In the genomic region with DNA sequence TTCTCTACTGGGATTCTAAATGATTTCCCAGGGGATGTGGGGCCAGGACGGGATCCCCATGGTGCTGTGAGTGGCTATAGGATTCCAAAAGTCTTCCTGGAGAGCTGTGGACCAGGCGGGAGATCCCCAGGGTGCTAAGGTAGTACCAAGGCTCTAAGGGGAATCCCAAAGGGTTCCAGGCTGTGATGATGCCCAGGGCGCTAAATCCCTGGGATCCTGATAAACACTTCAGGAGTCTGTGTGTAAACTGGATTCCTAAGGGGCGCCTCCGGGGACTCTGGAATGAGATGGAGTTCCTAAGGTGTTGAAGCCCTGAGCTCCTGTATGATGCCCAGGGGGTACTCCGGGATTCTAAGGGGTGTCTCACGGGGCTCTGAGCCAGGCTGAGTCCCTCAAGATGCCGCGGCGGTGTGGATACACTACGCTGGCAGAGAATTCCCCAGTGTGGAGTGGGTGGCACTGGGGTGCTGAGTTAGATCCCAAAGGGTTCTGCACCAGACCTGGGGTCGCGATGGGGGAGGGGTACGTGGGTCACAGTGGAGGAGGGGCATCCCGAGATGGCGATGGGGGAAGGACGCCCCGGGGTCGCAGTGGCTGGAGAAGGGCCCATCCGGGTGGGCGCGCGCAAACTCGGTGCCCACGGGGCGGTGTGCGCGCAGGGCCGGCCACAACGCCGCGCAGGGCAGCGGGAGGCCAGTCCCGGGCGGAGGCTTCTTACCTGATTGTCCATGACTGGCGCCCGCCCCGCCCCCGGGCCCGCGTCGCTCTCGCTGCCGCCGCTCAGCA, we compare ENCODE assay signal across 8 mouse cellular contexts. TPM values are rescaled to one million over a fixed set of nuclear protein-coding genes. Genes with fewer than 3 reads are reported as not detected.
DNase-seq lines count a peak whose midpoint lies in the region; ATAC-seq and TF ChIP-seq lines count a peak whose summit lies in the region.

No protein-coding gene starts in this region.

- TF ChIP-seq CTCF in heart, postnatal 0 days (IDR thresholded peaks at IDR 0.05; ENCODE audit: low read depth): no peak

- peaks cover 10% of the 10 kb centered on the region for H3K4me1 ChIP-seq in heart, postnatal 0 days (ENCODE audit: control insufficient read depth, insufficient read depth)
- H3K4me1 ChIP-seq in liver, embryonic 13.5 days (replicated peaks): peaks cover 51% of the 10 kb centered on the region
- peaks cover 19% of the 10 kb centered on the region for H3K4me1 ChIP-seq in neural tube, embryonic 14.5 days (ENCODE audit: control insufficient read depth, insufficient read depth, low read length)

- peak overlapping the region; percentile 22 for H3K27ac ChIP-seq in heart, postnatal 0 days (ENCODE audit: low read depth)
- H3K27ac ChIP-seq in liver, embryonic 13.5 days: peak overlapping the region; percentile 74
- H3K27ac ChIP-seq in neural tube, embryonic 14.5 days (ENCODE audit: low read depth, low read length): peak overlapping the region; percentile 87

- WGBS in heart, postnatal 0 days: 4% methylated on average over 31 of the region's 45 CpGs
- 3% methylated on average over 44 of the region's 45 CpGs for whole genome bisulfite sequencing in liver, embryonic 13.5 days (ENCODE audit: insufficient replicate concordance)
- WGBS in neural tube, embryonic 14.5 days: 1% methylated on average over 35 of the region's 45 CpGs

- no peaks in the 10 kb centered on the region for H3K9me3 ChIP-seq in heart, postnatal 0 days (replicated peaks; ENCODE audit: control insufficient read depth, low read length)
- no peaks in the 10 kb centered on the region for H3K9me3 ChIP-seq in liver, embryonic 13.5 days (replicated peaks)
- H3K9me3 ChIP-seq in neural tube, embryonic 14.5 days (ENCODE audit: control insufficient read depth, low read length): no peaks in the 10 kb centered on the region

- no peaks in the 10 kb centered on the region for H3K36me3 ChIP-seq in heart, postnatal 0 days (replicated peaks; ENCODE audit: control insufficient read depth, insufficient read depth, low read length)
- H3K36me3 ChIP-seq in liver, embryonic 13.5 days: no peaks in the 10 kb centered on the region
- H3K36me3 ChIP-seq in neural tube, embryonic 14.5 days (ENCODE audit: control insufficient read depth, insufficient read depth, low read length): no peaks in the 10 kb centered on the region

- peak overlapping the region; percentile 91 for H3K4me2 ChIP-seq in heart, postnatal 0 days (ENCODE audit: low read depth, low read length)
- H3K4me2 ChIP-seq in liver, embryonic 13.5 days: peak overlapping the region; percentile 99
- peak overlapping the region; percentile 98 for H3K4me2 ChIP-seq in neural tube, embryonic 14.5 days (ENCODE audit: low read depth, low read length)

- peak; percentile 32 for ATAC-seq in heart, postnatal 0 days (ENCODE audit: insufficient read depth, low read depth)
- ATAC-seq in liver, embryonic 13.5 days (ENCODE audit: low read depth): peak; percentile 67
- peak; percentile 50 for ATAC-seq in neural tube, embryonic 14.5 days (ENCODE audit: low read depth)
- no peak for ATAC-seq in granulocyte monocyte progenitor cell, adult 5-6 weeks (replicated peaks; ENCODE audit: poor library complexity, severe bottlenecking)

- no peak for TF ChIP-seq EP300 in heart, postnatal 0 days (IDR thresholded peaks at IDR 0.05; ENCODE audit: low read depth)

- H3K4me3 ChIP-seq in heart, postnatal 0 days (ENCODE audit: low read depth, low read length): peak overlapping the region; percentile 69
- H3K4me3 ChIP-seq in liver, embryonic 13.5 days (replicated peaks): peak overlapping the region; percentile 85
- H3K4me3 ChIP-seq in neural tube, embryonic 14.5 days (ENCODE audit: low read depth, low read length): peak overlapping the region; percentile 93

- no peaks in the 10 kb centered on the region for H3K27me3 ChIP-seq in heart, postnatal 0 days (ENCODE audit: control insufficient read depth, insufficient read depth, low read length)
- peaks cover 14% of the 10 kb centered on the region; the same call in 1 of the 2 replicates for H3K27me3 ChIP-seq in liver, embryonic 13.5 days
- no peaks in the 10 kb centered on the region for H3K27me3 ChIP-seq in neural tube, embryonic 14.5 days (ENCODE audit: control insufficient read depth, insufficient read depth, low read length)

- H3K9ac ChIP-seq in heart, postnatal 0 days (replicated peaks; ENCODE audit: low read depth, low read length): peak overlapping the region; percentile 72
- peak overlapping the region; percentile 91 for H3K9ac ChIP-seq in liver, embryonic 13.5 days
- peak overlapping the region; percentile 97 for H3K9ac ChIP-seq in neural tube, embryonic 14.5 days (replicated peaks; ENCODE audit: low read depth, low read length)

- DNase-seq in cerebellum, postnatal 10 days: peak; percentile 13 to 72
- DNase-seq in cerebellum, postnatal 36 days: no peak
- DNase-seq in urinary bladder, postnatal 25 days (ENCODE audit: low spot score): peak; percentile 12
- DNase-seq in urinary bladder, adult 2 months (ENCODE audit: low spot score): no peak
- no peak for DNase-seq in heart, postnatal 0 days (ENCODE audit: low spot score)
- no peak for DNase-seq in liver, embryonic 13.5 days

RNA-seq across cellular contexts. Expression of gene Mllt1, which starts 0.5 kb away (rescaled TPM):
- polyA plus RNA-seq in urinary bladder, adult 2 months (2012; rRNA removed): 33.8 and 34.5 TPM in 2 replicates
- 29.8 and 48.5 TPM in 2 replicates for total RNA-seq in heart, postnatal 0 days (2014; rRNA removed; ENCODE audit: low replicate concordance)
- 14.4 and 15.3 TPM in 2 replicates for polyA plus RNA-seq in heart, postnatal 0 days (2015; fragmentation: Nextera tagmentation; extraction: Ambion mirVana)
- polyA plus RNA-seq in liver, embryonic 13.5 days (2015; fragmentation: Nextera tagmentation; extraction: Ambion mirVana): 11.0 and 12.1 TPM in 2 replicates
- polyA plus RNA-seq in neural tube, embryonic 14.5 days (2014; fragmentation: Nextera tagmentation; extraction: Ambion mirVana): 38.5 and 44.7 TPM in 2 replicates
- total RNA-seq in granulocyte monocyte progenitor cell, adult 5-6 weeks (2014; fragmentation: Nextera tagmentation): 20.6 and 26.9 TPM in 2 replicates
- total RNA-seq in granulocyte monocyte progenitor cell, adult 5-6 weeks (2017): 16.6 and 17.0 TPM in 2 replicates

RNA-seq across cellular contexts. Expression of gene Acer1, which starts 47.2 kb away (rescaled TPM):
- 0.12 and 0.17 TPM in 2 replicates for polyA plus RNA-seq in urinary bladder, adult 2 months (2012; rRNA removed)
- total RNA-seq in heart, postnatal 0 days (2014; rRNA removed; ENCODE audit: low replicate concordance): not detected in 2 replicates
- polyA plus RNA-seq in heart, postnatal 0 days (2015; fragmentation: Nextera tagmentation; extraction: Ambion mirVana): 0.05 TPM in 1 of 2 replicates, not detected in the other
- polyA plus RNA-seq in liver, embryonic 13.5 days (2015; fragmentation: Nextera tagmentation; extraction: Ambion mirVana): not detected in 2 replicates
- polyA plus RNA-seq in neural tube, embryonic 14.5 days (2014; fragmentation: Nextera tagmentation; extraction: Ambion mirVana): not detected in 2 replicates
- not detected in 2 replicates for total RNA-seq in granulocyte monocyte progenitor cell, adult 5-6 weeks (2014; fragmentation: Nextera tagmentation)
- not detected in 2 replicates for total RNA-seq in granulocyte monocyte progenitor cell, adult 5-6 weeks (2017)

RNA-seq across cellular contexts. Expression of gene Clpp, which starts 55.4 kb away (rescaled TPM):
- polyA plus RNA-seq in urinary bladder, adult 2 months (2012; rRNA removed): 93.9 and 105 TPM in 2 replicates
- total RNA-seq in heart, postnatal 0 days (2014; rRNA removed; ENCODE audit: low replicate concordance): 116 and 186 TPM in 2 replicates
- polyA plus RNA-seq in heart, postnatal 0 days (2015; fragmentation: Nextera tagmentation; extraction: Ambion mirVana): 119 and 124 TPM in 2 replicates
- polyA plus RNA-seq in liver, embryonic 13.5 days (2015; fragmentation: Nextera tagmentation; extraction: Ambion mirVana): 88.2 and 100.0 TPM in 2 replicates
- 167 and 195 TPM in 2 replicates for polyA plus RNA-seq in neural tube, embryonic 14.5 days (2014; fragmentation: Nextera tagmentation; extraction: Ambion mirVana)
- 48.8 and 80.1 TPM in 2 replicates for total RNA-seq in granulocyte monocyte progenitor cell, adult 5-6 weeks (2014; fragmentation: Nextera tagmentation)
- total RNA-seq in granulocyte monocyte progenitor cell, adult 5-6 weeks (2017): 88.7 and 94.7 TPM in 2 replicates

RNA-seq across cellular contexts. Expression of gene 1700061G19Rik, which starts 59.5 kb away (rescaled TPM):
- 2.9 and 3.1 TPM in 2 replicates for polyA plus RNA-seq in urinary bladder, adult 2 months (2012; rRNA removed)
- total RNA-seq in heart, postnatal 0 days (2014; rRNA removed; ENCODE audit: low replicate concordance): not detected in 2 replicates
- 0.36 TPM in 2 replicates for polyA plus RNA-seq in heart, postnatal 0 days (2015; fragmentation: Nextera tagmentation; extraction: Ambion mirVana)
- polyA plus RNA-seq in liver, embryonic 13.5 days (2015; fragmentation: Nextera tagmentation; extraction: Ambion mirVana): 0.03 and 0.08 TPM in 2 replicates
- 0.50 and 0.56 TPM in 2 replicates for polyA plus RNA-seq in neural tube, embryonic 14.5 days (2014; fragmentation: Nextera tagmentation; extraction: Ambion mirVana)
- 0.47 TPM in 1 of 2 replicates, not detected in the other for total RNA-seq in granulocyte monocyte progenitor cell, adult 5-6 weeks (2014; fragmentation: Nextera tagmentation)
- total RNA-seq in granulocyte monocyte progenitor cell, adult 5-6 weeks (2017): 0.17 TPM in 1 of 2 replicates, not detected in the other

Comparison
In these comparisons a context has a peak if more than half of its experiments do, and no peak if none do; other contexts are left out.
1. DNase-seq: peak in cerebellum, postnatal 10 days (2 of 2) and urinary bladder, postnatal 25 days (single experiment); none in cerebellum, postnatal 36 days (0 of 2), urinary bladder, adult 2 months (single experiment), heart, postnatal 0 days (single experiment) and liver, embryonic 13.5 days (single experiment).
2. H3K27ac ChIP-seq: peak in every context shown above with its lines; median percentile 87 in neural tube, embryonic 14.5 days; 74 in liver, embryonic 13.5 days; 22 in heart, postnatal 0 days.
3. Peak in every context shown above with its lines, with median percentiles within 50 percentile points of each other: H3K4me2 ChIP-seq, H3K4me3 ChIP-seq and H3K9ac ChIP-seq.